Mouse (Mus musculus): ENCODE measurements around the gene Rtn1. TPM values are rescaled to one million over a fixed set of nuclear protein-coding genes. Genes with fewer than 3 reads are reported as not detected.

Rtn1 gene
- polyA plus RNA-seq, 1 experiment, result 4.5 TPM

GRCm38 (mm10) chr12:72213554-72213953 is 195.3 kb downstream of the Rtn1 start:
- WGBS, result 30% methylated on average over 5 of the region's 5 CpGs
- H3K27me3 ChIP-seq (ENCODE audit: control insufficient read depth, insufficient read depth, low read length), result no peaks in the 10 kb centered on the region
- DNase-seq (ENCODE audit: low read depth in 1 of 2, low spot score in 2 of 2), result no peak
- TF ChIP-seq POLR2A (IDR thresholded peaks at IDR 0.05; ENCODE audit: low read depth, low read length), result no peak
- no peak for TF ChIP-seq CTCF (IDR thresholded peaks at IDR 0.05; ENCODE audit: extremely low read depth, insufficient read depth, insufficient read length, insufficient replicate concordance)
- no peaks in the 10 kb centered on the region for H3K4me1 ChIP-seq (ENCODE audit: control insufficient read depth, insufficient read depth, insufficient read length)
- H3K36me3 ChIP-seq (ENCODE audit: control insufficient read depth, insufficient read depth, low read length), result no peaks in the 10 kb centered on the region
- H3K27ac ChIP-seq (ENCODE audit: insufficient read depth, low read length), result no peak overlapping the region
- no peak overlapping the region for H3K4me3 ChIP-seq (ENCODE audit: extremely low read depth, insufficient read depth, insufficient read length)

DNA sequence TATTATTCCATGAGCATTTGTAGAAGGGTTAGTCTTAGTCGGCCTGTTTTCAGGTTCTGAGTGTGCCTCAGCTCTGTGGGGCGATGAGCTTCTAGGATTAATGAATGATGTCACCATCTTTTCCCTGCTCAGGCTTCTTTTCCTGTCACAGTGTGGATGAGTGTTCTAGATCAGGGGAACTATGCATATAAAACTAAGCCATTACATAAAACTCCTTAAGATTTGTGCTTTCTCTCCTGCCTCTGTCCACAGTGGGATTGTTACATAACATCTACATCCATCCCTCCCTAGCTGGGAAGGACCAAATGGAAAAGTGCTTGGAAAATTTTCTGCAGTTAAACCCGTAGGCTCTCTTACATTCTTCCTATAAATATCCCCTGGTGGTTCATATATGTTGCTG is 208.0 kb downstream of the Rtn1 start:
- TF ChIP-seq POLR2A (IDR thresholded peaks at IDR 0.05; ENCODE audit: low read depth, low read length) (no peak), CTCF (IDR thresholded peaks at IDR 0.05; ENCODE audit: extremely low read depth, insufficient read depth, insufficient read length, insufficient replicate concordance) (no peak)

DNA sequence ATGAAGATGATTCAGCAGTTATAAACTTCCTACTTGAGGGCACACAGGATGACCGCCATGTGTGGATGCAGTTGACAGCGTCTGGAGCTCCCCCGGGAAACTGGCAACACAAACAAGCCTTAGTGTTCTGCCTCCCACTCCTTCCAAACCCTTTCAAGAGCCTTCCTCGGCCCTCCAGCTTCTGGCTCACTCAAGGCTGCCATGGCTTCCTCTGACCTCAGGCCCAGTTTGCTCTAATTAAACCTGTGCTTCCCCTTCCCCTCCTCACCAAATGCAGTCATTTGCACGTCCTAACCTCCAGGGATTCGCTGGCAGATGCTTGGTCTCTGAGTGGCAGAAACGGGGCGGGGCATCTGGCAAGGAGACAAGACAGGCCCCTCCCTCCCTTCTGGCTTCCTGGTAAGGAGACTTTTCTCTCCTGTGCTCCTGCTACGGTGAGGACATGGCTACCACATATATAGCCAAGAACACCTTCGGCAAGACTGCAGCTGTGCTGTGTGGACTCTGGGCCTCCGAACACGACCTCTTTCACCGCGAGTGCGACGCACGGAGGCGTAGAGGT is 210.8 kb downstream of the Rtn1 start:
- WGBS, result 62% methylated on average over 18 of the region's 18 CpGs
- H3K27me3 ChIP-seq (ENCODE audit: control insufficient read depth, insufficient read depth, low read length), result no peaks in the 10 kb centered on the region
- DNase-seq (ENCODE audit: low read depth in 1 of 2, low spot score in 2 of 2), result no peak
- no peak overlapping the region for H3K4me3 ChIP-seq (ENCODE audit: extremely low read depth, insufficient read depth, insufficient read length)
- no peak for TF ChIP-seq CTCF (IDR thresholded peaks at IDR 0.05; ENCODE audit: extremely low read depth, insufficient read depth, insufficient read length, insufficient replicate concordance)
- TF ChIP-seq POLR2A (IDR thresholded peaks at IDR 0.05; ENCODE audit: low read depth, low read length), result no peak
- no peak overlapping the region for H3K27ac ChIP-seq (ENCODE audit: insufficient read depth, low read length)
- H3K4me1 ChIP-seq (ENCODE audit: control insufficient read depth, insufficient read depth, insufficient read length), result no peaks in the 10 kb centered on the region
- H3K36me3 ChIP-seq (ENCODE audit: control insufficient read depth, insufficient read depth, low read length), result no peaks in the 10 kb centered on the region

More for the DNA sequence above, 208.0 kb downstream of the Rtn1 start:
- WGBS, result 79% methylated on average over 3 of the region's 3 CpGs
- Histone ChIP-seq H3K4me1 (ENCODE audit: control insufficient read depth, insufficient read depth, insufficient read length) (no peaks in the 10 kb centered on the region), H3K27ac (ENCODE audit: insufficient read depth, low read length) (no peak overlapping the region), H3K4me3 (ENCODE audit: extremely low read depth, insufficient read depth, insufficient read length) (no peak overlapping the region), H3K27me3 (ENCODE audit: control insufficient read depth, insufficient read depth, low read length) (no peaks in the 10 kb centered on the region), H3K36me3 (ENCODE audit: control insufficient read depth, insufficient read depth, low read length) (no peaks in the 10 kb centered on the region)
- no peak for DNase-seq (ENCODE audit: low read depth in 1 of 2, low spot score in 2 of 2)

DNA sequence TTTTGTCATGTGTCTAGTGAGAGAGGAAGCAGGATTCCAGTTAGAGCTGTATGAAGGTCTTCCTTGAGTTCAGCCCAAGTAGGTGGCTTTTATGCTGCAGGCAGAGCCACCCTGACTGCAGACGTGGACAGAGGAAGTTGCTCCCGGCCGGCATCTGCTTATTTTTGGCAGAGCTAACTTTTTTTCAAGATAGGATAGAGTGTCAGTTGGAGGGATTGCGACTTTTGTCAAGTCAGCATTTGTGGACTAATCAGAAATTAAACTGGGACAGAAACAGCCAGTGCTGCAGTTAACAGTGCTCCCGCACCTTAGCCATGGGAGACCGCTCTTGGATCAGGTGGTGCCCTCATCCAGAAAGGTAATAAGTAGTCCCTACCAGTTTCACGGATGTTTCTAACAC is 211.4 kb downstream of the Rtn1 start:
- DNase-seq (ENCODE audit: low read depth in 1 of 2, low spot score in 2 of 2), result no peak
- no peak overlapping the region for H3K27ac ChIP-seq (ENCODE audit: insufficient read depth, low read length)
- TF ChIP-seq POLR2A (IDR thresholded peaks at IDR 0.05; ENCODE audit: low read depth, low read length) (no peak), CTCF (IDR thresholded peaks at IDR 0.05; ENCODE audit: extremely low read depth, insufficient read depth, insufficient read length, insufficient replicate concordance) (no peak)
- H3K36me3 ChIP-seq (ENCODE audit: control insufficient read depth, insufficient read depth, low read length), result no peaks in the 10 kb centered on the region
- 68% methylated on average over 7 of the region's 7 CpGs for WGBS
- no peaks in the 10 kb centered on the region for H3K27me3 ChIP-seq (ENCODE audit: control insufficient read depth, insufficient read depth, low read length)
- no peaks in the 10 kb centered on the region for H3K4me1 ChIP-seq (ENCODE audit: control insufficient read depth, insufficient read depth, insufficient read length)
- no peak overlapping the region for H3K4me3 ChIP-seq (ENCODE audit: extremely low read depth, insufficient read depth, insufficient read length)

DNA sequence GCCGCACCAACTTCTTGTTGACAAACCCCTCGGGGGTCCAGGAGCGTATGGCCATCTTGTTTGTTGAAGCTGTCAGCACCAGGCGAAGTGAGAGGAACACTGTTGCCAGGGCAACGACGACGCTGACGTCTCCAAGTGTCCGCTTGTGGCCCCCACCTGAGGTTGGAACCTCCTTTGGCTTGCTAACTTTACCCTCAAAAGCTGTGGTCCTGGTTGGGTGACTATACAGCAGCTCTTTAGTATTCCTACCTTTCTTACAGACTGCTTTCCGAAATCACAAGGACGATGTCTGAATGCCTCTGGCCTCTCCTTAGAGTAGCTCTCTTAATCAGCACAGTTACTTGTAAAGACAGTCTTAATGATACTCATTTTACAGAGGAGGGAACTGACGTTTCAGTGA is 223.9 kb downstream of the Rtn1 start, which contains the start of gene Ccdc175:
Gene Ccdc175, minus strand, starts transcription at position 101 of the 400 bp plus-strand sequence.
- Histone ChIP-seq H3K27ac (ENCODE audit: insufficient read depth, low read length) (no peak within 1 kb of the TSS), H3K4me1 (ENCODE audit: control insufficient read depth, insufficient read depth, insufficient read length) (no peaks in the 10 kb centered on the region), H3K4me3 (ENCODE audit: extremely low read depth, insufficient read depth, insufficient read length) (no peak within 1 kb of the TSS), H3K27me3 (ENCODE audit: control insufficient read depth, insufficient read depth, low read length) (no peaks in the 10 kb centered on the region), H3K36me3 (ENCODE audit: control insufficient read depth, insufficient read depth, low read length) (no peaks in the 10 kb centered on the region)
- no peak for DNase-seq (ENCODE audit: low read depth in 1 of 2, low spot score in 2 of 2)
- WGBS, result 90% methylated on average over 12 of the region's 12 CpGs
- TF ChIP-seq POLR2A (IDR thresholded peaks at IDR 0.05; ENCODE audit: low read depth, low read length) (no peak), CTCF (IDR thresholded peaks at IDR 0.05; ENCODE audit: extremely low read depth, insufficient read depth, insufficient read length, insufficient replicate concordance) (no peak)

- WGBS, result 93% methylated on average over 4 of the region's 4 CpGs
- no peaks in the 10 kb centered on the region for H3K27me3 ChIP-seq (ENCODE audit: control insufficient read depth, insufficient read depth, low read length)
- no peak overlapping the region for H3K27ac ChIP-seq (ENCODE audit: insufficient read depth, low read length)
- H3K4me1 ChIP-seq (ENCODE audit: control insufficient read depth, insufficient read depth, insufficient read length), result no peaks in the 10 kb centered on the region
- DNase-seq (ENCODE audit: low read depth in 1 of 2, low spot score in 2 of 2), result no peak
- no peaks in the 10 kb centered on the region for H3K36me3 ChIP-seq (ENCODE audit: control insufficient read depth, insufficient read depth, low read length)
- TF ChIP-seq POLR2A (IDR thresholded peaks at IDR 0.05; ENCODE audit: low read depth, low read length), result no peak
- TF ChIP-seq CTCF (IDR thresholded peaks at IDR 0.05; ENCODE audit: extremely low read depth, insufficient read depth, insufficient read length, insufficient replicate concordance), result no peak
- H3K4me3 ChIP-seq (ENCODE audit: extremely low read depth, insufficient read depth, insufficient read length), result no peak overlapping the region
These were observed 229.3 kb downstream of the Rtn1 start for GRCm38 (mm10) chr12:72179561-72179960.

GRCm38 (mm10) chr12:72178322-72178721 is 230.5 kb downstream of the Rtn1 start:
- WGBS, result 90% methylated on average over 3 of the region's 3 CpGs
- Histone ChIP-seq H3K27me3 (ENCODE audit: control insufficient read depth, insufficient read depth, low read length) (no peaks in the 10 kb centered on the region), H3K36me3 (ENCODE audit: control insufficient read depth, insufficient read depth, low read length) (no peaks in the 10 kb centered on the region), H3K4me1 (ENCODE audit: control insufficient read depth, insufficient read depth, insufficient read length) (no peaks in the 10 kb centered on the region), H3K27ac (ENCODE audit: insufficient read depth, low read length) (no peak overlapping the region), H3K4me3 (ENCODE audit: extremely low read depth, insufficient read depth, insufficient read length) (no peak overlapping the region)
- TF ChIP-seq CTCF (IDR thresholded peaks at IDR 0.05; ENCODE audit: extremely low read depth, insufficient read depth, insufficient read length, insufficient replicate concordance), result no peak
- no peak for TF ChIP-seq POLR2A (IDR thresholded peaks at IDR 0.05; ENCODE audit: low read depth, low read length)
- DNase-seq (ENCODE audit: low read depth in 1 of 2, low spot score in 2 of 2), result no peak

Other genes with a start within 250 kb of the Rtn1 start
- not detected in 2 replicates for gene Ccdc175, start 224.0 kb downstream of the Rtn1 start, polyA plus RNA-seq (2012; rRNA removed)
- gene Lrrc9, start 32.8 kb upstream of the Rtn1 start, polyA plus RNA-seq (2012; rRNA removed), result 0.04 TPM in 1 of 2 replicates, not detected in the other
- 1.5 and 1.6 TPM in 2 replicates for gene Pcnx4, start 127.3 kb upstream of the Rtn1 start, polyA plus RNA-seq (2012; rRNA removed)
- gene Gm4756, start 240.6 kb upstream of the Rtn1 start, polyA plus RNA-seq (2012; rRNA removed), result not detected in 2 replicates

Data from spleen, adult 2 months (tissue).